Mouse (Mus musculus): ENCODE measurements around the gene Hspa5. TPM values are rescaled to one million over a fixed set of nuclear protein-coding genes. Genes with fewer than 3 reads are reported as not detected.
A peak's percentile ranks its signal among the peaks of the same experiment; 100 is the strongest.
"Not testable (repeated sequence)": the region's sequence is repeated elsewhere in the genome, so short reads cannot be mapped to it uniquely, and the experiment has no call there.

Hspa5 gene
- polyA plus RNA-seq, 1 experiment from 2014 or later, result 1,337 TPM

DNA sequence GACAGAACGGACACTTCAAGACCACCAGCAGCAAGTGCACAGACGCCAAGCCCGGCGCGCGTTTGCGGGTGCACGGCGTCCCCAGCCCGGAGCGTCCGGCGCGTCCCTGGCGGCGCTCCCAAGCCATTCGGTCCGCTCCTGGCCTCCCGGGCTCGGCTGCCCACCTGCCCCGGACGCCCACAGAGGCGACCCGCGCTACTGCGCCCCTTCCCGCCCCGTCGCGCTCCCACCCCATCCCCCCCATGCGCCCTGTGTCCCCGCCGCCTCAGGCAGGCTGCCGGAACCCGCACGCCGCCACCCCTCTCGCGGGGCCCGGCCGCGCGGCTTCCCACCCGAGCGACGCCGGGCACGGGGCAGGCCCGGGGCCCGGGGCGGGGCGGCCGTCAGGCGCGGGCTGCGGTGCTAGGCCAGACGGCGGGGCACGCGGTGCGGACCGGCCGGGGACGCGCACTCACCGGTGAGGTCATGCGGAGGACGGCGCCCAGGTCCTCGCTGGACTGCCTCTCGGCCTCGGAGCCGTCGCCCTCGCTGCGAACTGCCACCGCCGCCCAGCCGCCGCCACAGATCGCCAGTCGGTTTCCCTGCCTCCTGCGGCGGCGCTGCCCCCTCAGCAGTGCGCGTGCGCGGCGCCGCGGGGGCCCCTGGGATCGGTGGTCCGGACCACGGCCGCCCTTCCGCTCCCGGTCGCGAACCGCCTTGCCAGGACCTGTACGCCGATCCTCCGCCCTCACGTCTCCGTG, 17.8 kb upstream of the Hspa5 start:
- Histone ChIP-seq H3K4me3 (peak overlapping the region; percentile 95), H3K4me1 (peaks cover 10% of the 10 kb centered on the region; the same call in 1 of the 2 replicates), H3K27ac (peak overlapping the region; percentile 96), H3K36me3 (no peaks in the 10 kb centered on the region), H3K27me3 (ENCODE audit: insufficient read depth, poor library complexity, severe bottlenecking) (no peaks in the 10 kb centered on the region), H3K9me3 (no peaks in the 10 kb centered on the region)
- under 1% methylated on average over 106 of the region's 106 CpGs for WGBS
- peak; percentile 93 for DNase-seq (ENCODE audit: low spot score)

DNA sequence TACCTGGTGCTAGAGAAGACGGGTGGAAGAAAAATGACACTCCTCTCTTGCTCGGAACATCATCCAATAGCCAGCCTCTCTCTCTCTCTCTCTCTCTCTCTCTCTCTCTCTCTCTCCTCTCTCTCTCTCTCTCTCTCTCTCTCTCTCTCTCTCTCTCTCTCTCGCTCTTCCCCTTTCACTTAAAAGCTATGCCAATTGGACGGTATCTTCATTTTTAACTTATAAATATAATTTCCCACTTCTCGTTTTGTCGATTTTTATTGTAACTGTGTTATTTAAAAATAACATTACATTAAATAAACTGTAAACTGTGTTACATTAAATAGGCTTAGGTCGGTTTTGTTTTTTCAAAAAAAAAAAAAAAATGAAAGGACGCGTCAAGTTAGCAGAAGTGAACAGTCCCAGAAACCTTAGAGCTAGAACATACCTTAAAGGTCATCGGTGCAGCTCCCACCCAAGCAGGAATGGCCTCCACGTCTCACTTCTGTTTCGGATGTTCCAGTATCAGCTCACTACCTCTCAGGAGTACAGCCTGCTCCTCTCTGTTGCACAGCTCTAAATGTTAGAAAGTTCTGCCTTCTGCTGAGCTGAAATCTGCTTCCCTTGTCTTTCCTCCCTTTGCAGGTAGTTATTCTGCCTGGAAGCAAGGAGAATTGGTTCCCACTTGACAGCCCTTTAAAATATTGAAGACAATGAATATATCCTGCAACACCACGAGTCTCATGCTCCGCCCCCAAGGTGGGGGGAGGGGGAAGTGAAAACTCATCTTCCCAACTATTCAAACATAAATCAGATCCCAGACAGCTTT, 17.0 kb upstream of the Hspa5 start, which contains the start of gene Gapvd1:
Gene Gapvd1, minus strand, starts transcription at position 682 of the 808 bp plus-strand sequence.
- Histone ChIP-seq H3K9me3 (no peaks in the 10 kb centered on the region), H3K27ac (peak within 1 kb of the TSS; percentile 96), H3K27me3 (ENCODE audit: insufficient read depth, poor library complexity, severe bottlenecking) (no peaks in the 10 kb centered on the region), H3K36me3 (no peaks in the 10 kb centered on the region), H3K4me1 (peaks cover 10% of the 10 kb centered on the region; the same call in 1 of the 2 replicates), H3K4me3 (peak within 1 kb of the TSS; percentile 95)
- 2% methylated on average over 14 of the region's 14 CpGs for WGBS
- DNase-seq (ENCODE audit: low spot score), result peak; percentile 80

DNA sequence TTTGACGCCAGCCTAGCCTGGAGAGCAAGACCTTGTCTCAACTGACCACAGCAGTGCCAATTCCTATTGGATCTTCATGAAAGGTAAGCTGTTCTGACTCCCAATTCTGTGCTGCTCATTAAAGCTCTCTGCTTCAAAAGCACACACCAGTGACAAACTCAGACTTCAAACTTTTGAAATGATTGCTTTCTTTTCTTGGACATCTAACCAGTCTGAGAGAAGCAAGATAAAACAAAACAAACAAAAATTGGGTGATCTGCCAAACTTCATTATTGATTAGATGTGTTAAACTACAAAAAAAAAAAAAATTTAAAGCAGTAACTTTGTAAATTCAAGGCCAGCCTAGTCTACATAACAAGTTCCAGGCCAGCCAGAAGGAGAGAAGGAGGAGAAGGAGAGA, 14.4 kb upstream of the Hspa5 start:
- 69% methylated on average over 1 of the region's 1 CpGs for WGBS
- H3K4me3 ChIP-seq, result no peak overlapping the region
- peaks cover 5% of the 10 kb centered on the region; the same call in 1 of the 2 replicates for H3K4me1 ChIP-seq
- no peak for DNase-seq (ENCODE audit: low spot score)
- H3K27me3 ChIP-seq (ENCODE audit: insufficient read depth, poor library complexity, severe bottlenecking), result no peaks in the 10 kb centered on the region
- H3K36me3 ChIP-seq, result no peaks in the 10 kb centered on the region
- H3K9me3 ChIP-seq, result no peaks in the 10 kb centered on the region
- H3K27ac ChIP-seq, result no peak overlapping the region

DNA sequence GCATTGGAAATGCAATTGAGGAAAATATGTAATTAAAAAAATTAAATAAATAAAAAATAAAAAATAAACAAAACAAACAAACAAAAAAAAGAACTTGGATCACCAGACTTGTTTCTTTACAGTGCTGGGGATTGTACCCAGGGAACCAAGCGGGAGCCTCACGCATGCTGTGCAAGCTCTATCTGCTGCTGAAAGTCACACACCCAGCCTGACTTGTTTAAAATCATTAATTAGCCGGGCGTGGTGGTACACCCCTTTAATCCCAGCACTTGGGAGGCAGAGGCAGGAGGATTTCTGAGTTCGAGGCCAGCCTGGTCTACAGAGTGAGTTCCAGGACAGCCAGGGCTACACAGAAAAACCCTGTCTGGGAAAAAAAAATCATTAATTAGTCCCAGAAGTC, 10.5 kb upstream of the Hspa5 start:
- H3K4me1 ChIP-seq; H3K36me3 ChIP-seq; H3K9me3 ChIP-seq; H3K27me3 ChIP-seq (ENCODE audit: insufficient read depth, poor library complexity, severe bottlenecking); DNase-seq (ENCODE audit: low spot score); H3K27ac ChIP-seq; H3K4me3 ChIP-seq: not testable (repeated sequence)
- 79% methylated on average over 5 of the region's 5 CpGs for WGBS

DNA sequence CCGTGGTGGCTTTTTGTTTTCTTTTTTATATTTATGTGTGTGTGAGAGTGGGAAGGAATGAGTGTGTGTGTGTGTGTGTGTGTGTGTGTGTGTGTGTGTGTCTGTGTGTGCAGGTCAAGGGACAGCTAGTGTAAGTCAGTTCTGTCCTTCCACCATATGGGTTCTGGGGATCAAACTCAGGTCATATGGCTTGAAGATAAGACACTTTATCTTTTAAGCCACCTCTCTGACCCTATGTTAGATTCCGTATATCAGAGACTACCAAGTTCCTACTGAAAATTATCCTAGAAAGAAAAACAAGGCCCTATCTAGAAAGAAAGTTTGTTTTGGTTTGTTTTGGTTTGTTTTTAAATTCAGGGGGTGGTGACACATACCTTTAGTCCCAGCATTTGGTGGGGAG, 9.6 kb upstream of the Hspa5 start:
- WGBS, result 61% methylated on average over 2 of the region's 2 CpGs
- Histone ChIP-seq H3K27me3 (ENCODE audit: insufficient read depth, poor library complexity, severe bottlenecking) (no peaks in the 10 kb centered on the region), H3K4me3 (no peak overlapping the region), H3K4me1 (no peaks in the 10 kb centered on the region), H3K36me3 (no peaks in the 10 kb centered on the region), H3K27ac (no peak overlapping the region), H3K9me3 (no peaks in the 10 kb centered on the region)
- DNase-seq (ENCODE audit: low spot score), result no peak

DNA sequence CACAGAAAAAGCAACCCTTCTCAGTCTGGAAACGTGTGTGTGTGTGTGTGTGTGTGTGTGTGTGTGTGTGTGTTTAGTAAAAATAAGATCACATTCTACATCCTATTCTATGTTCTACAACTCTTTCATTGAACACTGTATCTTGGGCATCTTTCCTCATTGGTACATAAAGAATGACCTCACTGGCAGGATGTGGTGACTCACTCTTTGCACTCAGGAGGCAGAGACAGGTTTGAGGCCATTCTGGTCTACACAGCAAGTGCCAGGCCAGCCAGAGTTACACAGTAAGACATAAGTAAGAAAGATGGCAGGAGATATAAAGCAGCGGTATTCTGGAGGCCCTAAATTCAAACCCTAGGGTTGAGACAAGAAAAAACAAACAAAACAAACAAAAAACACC, 8.9 kb upstream of the Hspa5 start:
- WGBS, result 73% methylated on average over 2 of the region's 2 CpGs
- H3K27me3 ChIP-seq (ENCODE audit: insufficient read depth, poor library complexity, severe bottlenecking), result no peaks in the 10 kb centered on the region
- H3K4me3 ChIP-seq, result no peak overlapping the region
- no peaks in the 10 kb centered on the region for H3K9me3 ChIP-seq
- H3K36me3 ChIP-seq, result no peaks in the 10 kb centered on the region
- H3K27ac ChIP-seq, result no peak overlapping the region
- DNase-seq (ENCODE audit: low spot score), result no peak
- H3K4me1 ChIP-seq, result no peaks in the 10 kb centered on the region

DNA sequence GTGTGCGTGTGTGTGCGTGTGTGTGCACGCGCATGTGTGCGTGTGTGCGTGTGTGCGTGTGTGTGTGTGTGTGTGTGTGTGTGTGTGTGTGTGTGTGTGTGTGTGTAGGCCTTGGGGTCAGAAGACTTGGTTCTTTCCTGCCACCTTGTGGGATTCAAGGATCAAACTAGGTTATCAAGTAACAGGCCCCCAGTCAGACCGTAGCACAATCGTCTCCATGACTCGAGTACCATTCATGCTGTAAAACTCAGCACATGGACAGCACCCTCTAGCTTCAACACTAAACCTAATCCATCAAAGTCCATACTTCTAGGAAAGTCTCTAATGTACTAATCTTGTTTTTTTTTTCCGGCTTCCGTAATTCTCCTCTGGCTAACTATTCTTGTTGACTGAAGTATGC, 7.0 kb upstream of the Hspa5 start:
- no peaks in the 10 kb centered on the region for H3K36me3 ChIP-seq
- H3K4me3 ChIP-seq, result no peak overlapping the region
- no peaks in the 10 kb centered on the region for H3K4me1 ChIP-seq
- H3K27ac ChIP-seq, result no peak overlapping the region
- DNase-seq (ENCODE audit: low spot score), result no peak
- WGBS, result 92% methylated on average over 5 of the region's 12 CpGs
- H3K9me3 ChIP-seq, result no peaks in the 10 kb centered on the region
- no peaks in the 10 kb centered on the region for H3K27me3 ChIP-seq (ENCODE audit: insufficient read depth, poor library complexity, severe bottlenecking)

DNA sequence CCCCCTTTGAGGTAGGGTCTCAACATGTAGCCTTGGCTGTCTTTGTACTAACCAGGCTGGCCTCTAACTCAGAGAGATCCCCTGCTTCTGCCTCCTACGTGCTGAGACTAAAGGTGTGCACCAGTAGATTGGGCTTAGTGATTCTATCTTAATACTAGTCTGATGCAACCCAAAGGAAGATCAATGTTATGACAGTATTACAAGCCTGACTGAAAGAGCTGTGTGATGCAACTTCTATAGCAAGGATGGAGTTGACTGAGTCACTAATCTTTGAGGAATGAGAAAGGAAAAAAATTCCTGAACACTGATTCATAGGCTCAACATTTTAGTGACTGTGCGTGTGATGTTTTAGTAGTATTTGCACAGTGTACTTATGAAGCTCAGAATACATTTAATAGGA, 1.7 kb upstream of the Hspa5 start:
- 95% methylated on average over 2 of the region's 2 CpGs for WGBS
- H3K27me3 ChIP-seq (ENCODE audit: insufficient read depth, poor library complexity, severe bottlenecking), result no peaks in the 10 kb centered on the region
- DNase-seq (ENCODE audit: low spot score), result no peak
- peaks cover 23% of the 10 kb centered on the region for H3K4me1 ChIP-seq
- H3K27ac ChIP-seq, result no peak overlapping the region
- peaks cover 28% of the 10 kb centered on the region for H3K36me3 ChIP-seq
- H3K9me3 ChIP-seq, result no peaks in the 10 kb centered on the region
- peak overlapping the region; percentile 100 for H3K4me3 ChIP-seq

DNA sequence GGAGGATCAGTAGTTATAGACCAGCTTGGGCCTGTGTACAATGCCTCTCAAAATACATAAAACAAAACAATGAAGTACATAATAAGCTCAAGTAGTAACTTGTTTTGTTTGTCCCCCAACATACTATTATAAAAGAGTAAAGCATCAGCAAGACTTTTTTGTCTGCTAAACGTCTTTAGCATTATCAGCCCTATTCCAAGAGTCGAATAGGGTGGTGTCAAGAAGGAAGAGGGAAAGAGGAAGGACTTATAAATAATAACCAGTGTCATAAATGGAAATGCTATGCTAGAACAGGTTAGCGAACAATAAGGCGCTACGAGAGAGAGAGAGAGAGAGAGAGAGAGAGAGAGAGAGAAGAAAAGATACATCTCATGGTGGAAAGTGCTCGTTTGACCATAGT, 819 bp upstream of the Hspa5 start:
- Histone ChIP-seq H3K27me3 (ENCODE audit: insufficient read depth, poor library complexity, severe bottlenecking) (no peaks in the 10 kb centered on the region), H3K4me3 (peak overlapping the region; percentile 100), H3K27ac (peak overlapping the region; percentile 96), H3K4me1 (peaks cover 32% of the 10 kb centered on the region), H3K9me3 (no peaks in the 10 kb centered on the region), H3K36me3 (peaks cover 37% of the 10 kb centered on the region)
- DNase-seq (ENCODE audit: low spot score), result no peak
- WGBS, result 3% methylated on average over 6 of the region's 6 CpGs

DNA sequence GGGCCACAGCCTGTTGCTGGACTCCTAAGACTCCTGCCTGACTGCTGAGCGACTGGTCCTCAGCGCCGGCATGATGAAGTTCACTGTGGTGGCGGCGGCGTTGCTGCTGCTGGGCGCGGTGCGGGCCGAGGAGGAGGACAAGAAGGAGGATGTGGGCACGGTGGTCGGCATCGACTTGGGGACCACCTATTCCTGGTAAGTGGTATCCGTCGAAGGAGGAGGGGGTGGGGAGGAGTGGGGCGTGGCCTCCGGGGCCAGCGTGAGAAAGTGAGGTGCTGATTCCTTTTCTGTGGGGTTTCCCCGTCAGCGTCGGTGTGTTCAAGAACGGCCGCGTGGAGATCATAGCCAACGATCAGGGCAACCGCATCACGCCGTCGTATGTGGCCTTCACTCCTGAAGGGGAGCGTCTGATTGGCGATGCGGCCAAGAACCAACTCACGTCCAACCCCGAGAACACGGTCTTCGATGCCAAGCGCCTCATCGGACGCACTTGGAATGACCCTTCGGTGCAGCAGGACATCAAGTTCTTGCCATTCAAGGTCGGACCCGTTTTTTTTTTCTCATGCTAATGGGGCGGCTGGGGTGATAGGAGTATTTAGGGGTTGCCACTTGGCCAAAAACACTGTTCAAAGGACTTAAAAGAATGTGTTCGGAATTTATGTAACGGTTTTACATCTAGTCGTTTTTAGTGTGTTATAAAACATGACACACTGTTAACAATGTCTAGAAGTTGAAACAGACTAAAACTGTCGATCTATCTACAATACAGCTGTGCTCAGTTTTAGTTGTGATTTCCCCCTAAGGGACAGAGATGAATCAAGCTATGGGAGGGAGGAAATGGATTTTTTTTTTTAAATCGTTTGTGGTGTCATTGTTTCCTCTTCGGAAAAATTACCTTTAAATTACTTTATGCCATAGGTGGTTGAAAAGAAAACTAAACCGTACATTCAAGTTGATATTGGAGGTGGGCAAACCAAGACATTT, 774 bp downstream of the Hspa5 start:
- Histone ChIP-seq H3K27ac (peak overlapping the region; percentile 99), H3K36me3 (peaks cover 52% of the 10 kb centered on the region), H3K9me3 (no peaks in the 10 kb centered on the region), H3K4me3 (peak overlapping the region; percentile 100), H3K27me3 (ENCODE audit: insufficient read depth, poor library complexity, severe bottlenecking) (no peaks in the 10 kb centered on the region), H3K4me1 (peaks cover 32% of the 10 kb centered on the region)
- 4% methylated on average over 50 of the region's 50 CpGs for WGBS
- no peak for DNase-seq (ENCODE audit: low spot score)

DNA sequence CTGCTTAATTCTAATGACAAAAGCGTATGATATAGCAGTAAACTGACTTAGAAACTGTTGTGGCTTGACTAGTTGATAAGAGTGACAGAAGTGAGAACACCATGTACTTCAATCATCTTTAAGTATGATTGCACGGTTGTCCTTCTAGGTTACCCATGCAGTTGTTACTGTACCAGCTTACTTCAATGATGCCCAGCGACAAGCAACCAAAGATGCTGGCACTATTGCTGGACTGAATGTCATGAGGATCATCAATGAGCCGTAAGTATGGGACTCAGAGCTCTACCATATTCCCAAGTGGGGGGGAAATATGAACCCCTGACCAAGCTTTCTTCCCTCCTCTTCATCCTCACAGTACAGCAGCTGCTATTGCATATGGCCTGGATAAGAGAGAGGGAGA, 1.9 kb downstream of the Hspa5 start:
- no peak overlapping the region for H3K27ac ChIP-seq
- 90% methylated on average over 4 of the region's 4 CpGs for WGBS
- DNase-seq (ENCODE audit: low spot score), result no peak
- H3K4me3 ChIP-seq, result peak overlapping the region; percentile 100
- no peaks in the 10 kb centered on the region for H3K9me3 ChIP-seq
- H3K36me3 ChIP-seq, result peaks cover 63% of the 10 kb centered on the region
- peaks cover 32% of the 10 kb centered on the region for H3K4me1 ChIP-seq
- no peaks in the 10 kb centered on the region for H3K27me3 ChIP-seq (ENCODE audit: insufficient read depth, poor library complexity, severe bottlenecking)

DNA sequence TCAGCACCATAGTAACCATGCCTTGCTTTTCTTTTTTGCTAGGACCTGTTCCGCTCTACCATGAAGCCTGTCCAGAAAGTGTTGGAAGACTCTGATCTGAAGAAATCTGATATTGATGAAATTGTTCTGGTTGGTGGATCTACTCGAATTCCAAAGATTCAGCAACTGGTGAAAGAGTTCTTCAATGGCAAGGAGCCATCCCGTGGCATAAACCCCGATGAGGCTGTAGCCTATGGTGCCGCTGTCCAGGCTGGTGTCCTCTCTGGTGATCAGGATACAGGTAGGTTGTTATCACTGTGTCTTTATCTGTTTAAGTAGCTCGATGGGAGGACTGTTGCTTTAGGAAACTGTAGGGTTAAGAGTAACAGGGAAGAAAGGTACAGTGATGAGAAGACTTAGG, 2.7 kb downstream of the Hspa5 start:
- peaks cover 32% of the 10 kb centered on the region for H3K4me1 ChIP-seq
- 83% methylated on average over 6 of the region's 6 CpGs for WGBS
- no peaks in the 10 kb centered on the region for H3K9me3 ChIP-seq
- no peak for DNase-seq (ENCODE audit: low spot score)
- no peaks in the 10 kb centered on the region for H3K27me3 ChIP-seq (ENCODE audit: insufficient read depth, poor library complexity, severe bottlenecking)
- no peak overlapping the region for H3K27ac ChIP-seq
- peak overlapping the region; percentile 100 for H3K4me3 ChIP-seq
- peaks cover 71% of the 10 kb centered on the region for H3K36me3 ChIP-seq

Measured in heart, embryonic 10.5 days (tissue).